Mouse (Mus musculus): ENCODE measurements around the gene Ranbp10. TPM values are rescaled to one million over a fixed set of nuclear protein-coding genes. Genes with fewer than 3 reads are reported as not detected.

Ranbp10 gene
- total RNA-seq (2014; rRNA removed) (9.8 and 13.6 TPM in 2 replicates), polyA plus RNA-seq (2015; fragmentation: Nextera tagmentation; extraction: Ambion mirVana) (3.5 and 4.5 TPM in 2 replicates)

- DNase-seq (peak; percentile 99), ATAC-seq (peak; percentile 97)
- 1% methylated on average over 52 of the region's 52 CpGs for WGBS
- TF ChIP-seq CTCF (IDR thresholded peaks at IDR 0.05; ENCODE audit: low read depth) = 0 out of 2 replicates have a peak, but pooled peaks have one; percentile 6
- Histone ChIP-seq H3K4me3 (ENCODE audit: low read depth, low read length) (peak within 1 kb of the TSS; percentile 100), H3K36me3 (ENCODE audit: insufficient read depth) (peaks cover 24% of the 10 kb centered on the region), H3K27ac (ENCODE audit: low read depth, low read length) (peak within 1 kb of the TSS; percentile 81), H3K9ac (peak within 1 kb of the TSS; percentile 94), H3K4me1 (ENCODE audit: insufficient read depth) (peaks cover 6% of the 10 kb centered on the region; the same call in 1 of the 2 replicates), H3K27me3 (ENCODE audit: insufficient read depth, low read length) (no peaks in the 10 kb centered on the region), H3K9me3 (ENCODE audit: low read length) (no peaks in the 10 kb centered on the region), H3K4me2 (ENCODE audit: low read depth) (peak within 1 kb of the TSS; percentile 85)
These were observed at the start of gene Ranbp10, which contains the start of gene Tsnaxip1 for GRCm38 (mm10) chr8:105826861-105827848. Ranbp10 (minus strand) TSS chr8:105827350. Tsnaxip1 (plus strand) TSS chr8:105827731.

GRCm38 (mm10) chr8:105874301-105874700 is 47.2 kb upstream of the Ranbp10 start:
- ATAC-seq (no peak), DNase-seq (no peak)
- H3K36me3 ChIP-seq (ENCODE audit: insufficient read depth) = peaks cover 53% of the 10 kb centered on the region
- H3K4me2 ChIP-seq (ENCODE audit: low read depth) = no peak overlapping the region
- 88% methylated on average over 6 of the region's 6 CpGs for WGBS
- no peaks in the 10 kb centered on the region for H3K4me1 ChIP-seq (ENCODE audit: insufficient read depth)
- TF ChIP-seq CTCF (IDR thresholded peaks at IDR 0.05; ENCODE audit: low read depth) = no peak
- no peaks in the 10 kb centered on the region for H3K27me3 ChIP-seq (ENCODE audit: insufficient read depth, low read length)
- H3K27ac ChIP-seq (ENCODE audit: low read depth, low read length) = no peak overlapping the region
- no peaks in the 10 kb centered on the region for H3K9me3 ChIP-seq (ENCODE audit: low read length)
- no peak overlapping the region for H3K9ac ChIP-seq
- H3K4me3 ChIP-seq (ENCODE audit: low read depth, low read length) = no peak overlapping the region

GRCm38 (mm10) chr8:105866364-105867029 is 39.3 kb upstream of the Ranbp10 start:
- Histone ChIP-seq H3K27me3 (ENCODE audit: insufficient read depth, low read length) (no peaks in the 10 kb centered on the region), H3K4me2 (ENCODE audit: low read depth) (no peak overlapping the region), H3K36me3 (ENCODE audit: insufficient read depth) (peaks cover 34% of the 10 kb centered on the region), H3K4me1 (ENCODE audit: insufficient read depth) (peaks cover 10% of the 10 kb centered on the region), H3K9me3 (ENCODE audit: low read length) (no peaks in the 10 kb centered on the region), H3K27ac (ENCODE audit: low read depth, low read length) (no peak overlapping the region), H3K9ac (no peak overlapping the region), H3K4me3 (ENCODE audit: low read depth, low read length) (no peak overlapping the region)
- DNase-seq (no peak), ATAC-seq (no peak)
- 84% methylated on average over 6 of the region's 6 CpGs for WGBS
- peak; percentile 56 for TF ChIP-seq CTCF (IDR thresholded peaks at IDR 0.05; ENCODE audit: low read depth)

GRCm38 (mm10) chr8:105861951-105862350 is 34.8 kb upstream of the Ranbp10 start:
- peak overlapping the region; percentile 96; the same call in 1 of the 2 replicates for H3K9ac ChIP-seq
- H3K36me3 ChIP-seq (ENCODE audit: insufficient read depth) = peaks cover 10% of the 10 kb centered on the region
- DNase-seq (no peak), ATAC-seq (no peak)
- no peaks in the 10 kb centered on the region for H3K9me3 ChIP-seq (ENCODE audit: low read length)
- WGBS = 0% methylated on average over 1 of the region's 1 CpGs
- H3K4me2 ChIP-seq (ENCODE audit: low read depth) = peak overlapping the region; percentile 68
- H3K27me3 ChIP-seq (ENCODE audit: insufficient read depth, low read length) = no peaks in the 10 kb centered on the region
- peaks cover 18% of the 10 kb centered on the region for H3K4me1 ChIP-seq (ENCODE audit: insufficient read depth)
- TF ChIP-seq CTCF (IDR thresholded peaks at IDR 0.05; ENCODE audit: low read depth) = peak; percentile 34
- peak overlapping the region; percentile 94 for H3K4me3 ChIP-seq (ENCODE audit: low read depth, low read length)
- no peak overlapping the region for H3K27ac ChIP-seq (ENCODE audit: low read depth, low read length)

GRCm38 (mm10) chr8:105860143-105860981 is 33.2 kb upstream of the Ranbp10 start, which contains the start of gene Nutf2:
Nutf2 (plus strand) TSS chr8:105860580.
- DNase-seq (peak; percentile 96), ATAC-seq (peak; percentile 98)
- Histone ChIP-seq H3K4me3 (ENCODE audit: low read depth, low read length) (peak within 1 kb of the TSS; percentile 94), H3K36me3 (ENCODE audit: insufficient read depth) (no peaks in the 10 kb centered on the region), H3K9me3 (ENCODE audit: low read length) (no peaks in the 10 kb centered on the region), H3K27me3 (ENCODE audit: insufficient read depth, low read length) (no peaks in the 10 kb centered on the region), H3K4me2 (ENCODE audit: low read depth) (peak within 1 kb of the TSS; percentile 68), H3K27ac (ENCODE audit: low read depth, low read length) (peak within 1 kb of the TSS; percentile 92), H3K4me1 (ENCODE audit: insufficient read depth) (peaks cover 28% of the 10 kb centered on the region), H3K9ac (peak within 1 kb of the TSS; percentile 96)
- TF ChIP-seq CTCF (IDR thresholded peaks at IDR 0.05; ENCODE audit: low read depth) = no peak
- WGBS = 2% methylated on average over 42 of the region's 59 CpGs

GRCm38 (mm10) chr8:105859314-105859713 is 32.2 kb upstream of the Ranbp10 start:
- no peaks in the 10 kb centered on the region for H3K9me3 ChIP-seq (ENCODE audit: low read length)
- H3K36me3 ChIP-seq (ENCODE audit: insufficient read depth) = no peaks in the 10 kb centered on the region
- TF ChIP-seq CTCF (IDR thresholded peaks at IDR 0.05; ENCODE audit: low read depth) = no peak
- ATAC-seq = no peak
- H3K27ac ChIP-seq (ENCODE audit: low read depth, low read length) = no peak overlapping the region
- DNase-seq = no peak
- 75% methylated on average over 5 of the region's 5 CpGs for WGBS
- no peak overlapping the region for H3K4me3 ChIP-seq (ENCODE audit: low read depth, low read length)
- H3K4me1 ChIP-seq (ENCODE audit: insufficient read depth) = peaks cover 28% of the 10 kb centered on the region
- no peak overlapping the region for H3K9ac ChIP-seq
- no peak overlapping the region for H3K4me2 ChIP-seq (ENCODE audit: low read depth)
- no peaks in the 10 kb centered on the region for H3K27me3 ChIP-seq (ENCODE audit: insufficient read depth, low read length)
